Mouse (Mus musculus): ENCODE measurements at regions not wholly inside any gene's neighbourhood (a gene's known extent, or its start where the extent isn't known, plus 50 kb on each side); places are given as distances from the start of the nearest gene placed in this dataset.

GRCm38 (mm10) chr13:45325736-45326293, 63.7 kb upstream of the Mylip start:
- TF ChIP-seq POLR2A (IDR thresholded peaks at IDR 0.05; ENCODE audit: control insufficient read depth, low read depth, low read length), result no peak
- no peak for TF ChIP-seq CTCF (IDR thresholded peaks at IDR 0.05; ENCODE audit: control insufficient read depth, insufficient read depth, insufficient replicate concordance, low read depth, low read length)

Measured in testis, adult 2 months (tissue).